Mouse (Mus musculus): ENCODE data around the gene Fbxl17. TPM values are rescaled to one million over a fixed set of nuclear protein-coding genes. Genes with fewer than 3 reads are reported as not detected.

The Fbxl17 gene
- polyA plus RNA-seq, 1 experiment: 4.1 TPM

GRCm38 (mm10) chr17:63172697-63173096 lies 327.1 kb downstream of the Fbxl17 start:
- no peaks in the 10 kb centered on the region for H3K27me3 ChIP-seq (ENCODE audit: control insufficient read depth, insufficient read depth, low read length)

GRCm38 (mm10) chr17:63171890-63172491 lies 327.8 kb downstream of the Fbxl17 start:
- H3K4me1 ChIP-seq (ENCODE audit: control insufficient read depth, insufficient read depth, low read length): no peaks in the 10 kb centered on the region

More at GRCm38 (mm10) chr17:63172697-63173096, 327.1 kb downstream of the Fbxl17 start:
- Histone ChIP-seq H3K36me3 (ENCODE audit: control insufficient read depth, insufficient read depth, low read length) (no peaks in the 10 kb centered on the region), H3K27ac (ENCODE audit: control insufficient read depth, insufficient read depth, low read depth, low read length) (no peak overlapping the region), H3K4me3 (ENCODE audit: control insufficient read depth, low read depth, low read length) (no peak overlapping the region), H3K4me1 (ENCODE audit: control insufficient read depth, insufficient read depth, low read length) (no peaks in the 10 kb centered on the region)
- TF ChIP-seq CTCF (IDR thresholded peaks at IDR 0.05; ENCODE audit: control insufficient read depth, insufficient read depth, insufficient replicate concordance, low read depth, low read length) (no peak), POLR2A (IDR thresholded peaks at IDR 0.05; ENCODE audit: control insufficient read depth, low read depth, low read length) (no peak)

DNA sequence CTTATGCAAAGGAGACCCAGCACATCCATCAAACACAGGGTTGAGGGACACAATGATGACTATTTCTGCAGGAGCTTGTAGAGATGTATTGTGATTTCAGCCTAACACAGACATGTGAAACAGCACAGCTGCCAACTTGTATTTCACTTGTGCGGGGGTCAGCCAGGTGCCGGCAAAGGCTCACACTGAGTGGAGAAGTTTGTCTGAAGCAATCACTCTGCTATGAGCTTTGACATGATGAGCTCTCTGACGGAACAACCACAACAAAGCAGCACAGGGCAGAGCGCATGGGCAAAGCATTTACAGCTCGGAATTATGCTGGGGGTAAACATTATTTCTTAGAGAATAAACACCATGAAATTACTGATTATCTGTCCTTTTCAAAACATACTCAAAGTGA lies 328.6 kb downstream of the Fbxl17 start:
- Histone ChIP-seq H3K4me1 (ENCODE audit: control insufficient read depth, insufficient read depth, low read length) (no peaks in the 10 kb centered on the region), H3K36me3 (ENCODE audit: control insufficient read depth, insufficient read depth, low read length) (no peaks in the 10 kb centered on the region), H3K27ac (ENCODE audit: control insufficient read depth, insufficient read depth, low read depth, low read length) (no peak overlapping the region), H3K27me3 (ENCODE audit: control insufficient read depth, insufficient read depth, low read length) (no peaks in the 10 kb centered on the region), H3K4me3 (ENCODE audit: control insufficient read depth, low read depth, low read length) (no peak overlapping the region)
- TF ChIP-seq CTCF (IDR thresholded peaks at IDR 0.05; ENCODE audit: control insufficient read depth, insufficient read depth, insufficient replicate concordance, low read depth, low read length) (no peak), POLR2A (IDR thresholded peaks at IDR 0.05; ENCODE audit: control insufficient read depth, low read depth, low read length) (no peak)

More at GRCm38 (mm10) chr17:63171890-63172491, 327.8 kb downstream of the Fbxl17 start:
- Histone ChIP-seq H3K27me3 (ENCODE audit: control insufficient read depth, insufficient read depth, low read length) (no peaks in the 10 kb centered on the region), H3K27ac (ENCODE audit: control insufficient read depth, insufficient read depth, low read depth, low read length) (no peak overlapping the region), H3K36me3 (ENCODE audit: control insufficient read depth, insufficient read depth, low read length) (no peaks in the 10 kb centered on the region), H3K4me3 (ENCODE audit: control insufficient read depth, low read depth, low read length) (no peak overlapping the region)
- TF ChIP-seq CTCF (IDR thresholded peaks at IDR 0.05; ENCODE audit: control insufficient read depth, insufficient read depth, insufficient replicate concordance, low read depth, low read length): no peak
- no peak for TF ChIP-seq POLR2A (IDR thresholded peaks at IDR 0.05; ENCODE audit: control insufficient read depth, low read depth, low read length)

- Histone ChIP-seq H3K4me3 (ENCODE audit: control insufficient read depth, low read depth, low read length) (no peak overlapping the region), H3K36me3 (ENCODE audit: control insufficient read depth, insufficient read depth, low read length) (no peaks in the 10 kb centered on the region), H3K27ac (ENCODE audit: control insufficient read depth, insufficient read depth, low read depth, low read length) (no peak overlapping the region), H3K4me1 (ENCODE audit: control insufficient read depth, insufficient read depth, low read length) (no peaks in the 10 kb centered on the region), H3K27me3 (ENCODE audit: control insufficient read depth, insufficient read depth, low read length) (no peaks in the 10 kb centered on the region)
- no peak for TF ChIP-seq CTCF (IDR thresholded peaks at IDR 0.05; ENCODE audit: control insufficient read depth, insufficient read depth, insufficient replicate concordance, low read depth, low read length)
- no peak for TF ChIP-seq POLR2A (IDR thresholded peaks at IDR 0.05; ENCODE audit: control insufficient read depth, low read depth, low read length)
These were observed 331.6 kb downstream of the Fbxl17 start for GRCm38 (mm10) chr17:63168019-63168788.

- no peak overlapping the region for H3K27ac ChIP-seq (ENCODE audit: control insufficient read depth, insufficient read depth, low read depth, low read length)
- no peaks in the 10 kb centered on the region for H3K36me3 ChIP-seq (ENCODE audit: control insufficient read depth, insufficient read depth, low read length)
- no peaks in the 10 kb centered on the region for H3K4me1 ChIP-seq (ENCODE audit: control insufficient read depth, insufficient read depth, low read length)
- TF ChIP-seq POLR2A (IDR thresholded peaks at IDR 0.05; ENCODE audit: control insufficient read depth, low read depth, low read length) (no peak), CTCF (IDR thresholded peaks at IDR 0.05; ENCODE audit: control insufficient read depth, insufficient read depth, insufficient replicate concordance, low read depth, low read length) (no peak)
- H3K4me3 ChIP-seq (ENCODE audit: control insufficient read depth, low read depth, low read length): no peak overlapping the region
- H3K27me3 ChIP-seq (ENCODE audit: control insufficient read depth, insufficient read depth, low read length): no peaks in the 10 kb centered on the region
These were observed 332.6 kb downstream of the Fbxl17 start for GRCm38 (mm10) chr17:63167248-63167647.

GRCm38 (mm10) chr17:63166692-63167091 lies 333.1 kb downstream of the Fbxl17 start:
- Histone ChIP-seq H3K27me3 (ENCODE audit: control insufficient read depth, insufficient read depth, low read length) (no peaks in the 10 kb centered on the region), H3K36me3 (ENCODE audit: control insufficient read depth, insufficient read depth, low read length) (no peaks in the 10 kb centered on the region), H3K4me3 (ENCODE audit: control insufficient read depth, low read depth, low read length) (no peak overlapping the region), H3K4me1 (ENCODE audit: control insufficient read depth, insufficient read depth, low read length) (no peaks in the 10 kb centered on the region), H3K27ac (ENCODE audit: control insufficient read depth, insufficient read depth, low read depth, low read length) (no peak overlapping the region)
- TF ChIP-seq POLR2A (IDR thresholded peaks at IDR 0.05; ENCODE audit: control insufficient read depth, low read depth, low read length) (no peak), CTCF (IDR thresholded peaks at IDR 0.05; ENCODE audit: control insufficient read depth, insufficient read depth, insufficient replicate concordance, low read depth, low read length) (no peak)

GRCm38 (mm10) chr17:63165847-63166246 lies 334.0 kb downstream of the Fbxl17 start:
- Histone ChIP-seq H3K27ac (ENCODE audit: control insufficient read depth, insufficient read depth, low read depth, low read length) (no peak overlapping the region), H3K4me3 (ENCODE audit: control insufficient read depth, low read depth, low read length) (no peak overlapping the region), H3K4me1 (ENCODE audit: control insufficient read depth, insufficient read depth, low read length) (no peaks in the 10 kb centered on the region), H3K36me3 (ENCODE audit: control insufficient read depth, insufficient read depth, low read length) (no peaks in the 10 kb centered on the region), H3K27me3 (ENCODE audit: control insufficient read depth, insufficient read depth, low read length) (no peaks in the 10 kb centered on the region)
- TF ChIP-seq CTCF (IDR thresholded peaks at IDR 0.05; ENCODE audit: control insufficient read depth, insufficient read depth, insufficient replicate concordance, low read depth, low read length): no peak
- no peak for TF ChIP-seq POLR2A (IDR thresholded peaks at IDR 0.05; ENCODE audit: control insufficient read depth, low read depth, low read length)
